Mouse (Mus musculus) limb, embryonic 11.5 days (tissue): ENCODE data around the gene Wnt9a. TPM values are rescaled to one million over a fixed set of nuclear protein-coding genes. Genes with fewer than 3 reads are reported as not detected.

ENCODE experiments used
- ATAC-seq: fragments of 200-750 bp; cut with Nextera tagmentation; 2 replicates; pipeline ENCODE4 v1.8.0; 2017; ENCODE audit warnings: low read depth; ENCODE audit not compliant: insufficient number of reproducible peaks, low FRiP score, low TSS enrichment
- DNase-seq: peaks from one replicate; pipeline ENCODE4 v3.0.0-alpha.2; 2015; ENCODE audit warnings: low spot score
- H3K27ac ChIP-seq: fragments of 300-500 bp; sonication (generic); replicated peaks from 2 replicates; pipeline ENCODE4 v1.5.1; 2014; ENCODE audit warnings: low read depth, mild to moderate bottlenecking, low read length
- H3K27me3 ChIP-seq: fragments of 300-500 bp; sonication (generic); 2 replicates; pipeline ENCODE4 v1.6.1; 2014; ENCODE audit warnings: mild to moderate bottlenecking, low read length, mixed read lengths; ENCODE audit not compliant: control insufficient read depth, insufficient read depth
- H3K36me3 ChIP-seq: fragments of 300-500 bp; sonication (generic); 2 replicates; pipeline ENCODE4 v1.6.1; 2014; ENCODE audit warnings: mild to moderate bottlenecking, low read length, moderate library complexity, mixed read lengths; ENCODE audit not compliant: control insufficient read depth, insufficient read depth
- H3K4me1 ChIP-seq: fragments of 300-500 bp; sonication (generic); 2 replicates; pipeline ENCODE4 v1.6.1; 2014; ENCODE audit warnings: low read length, mixed read lengths; ENCODE audit not compliant: control insufficient read depth, insufficient read depth
- H3K4me2 ChIP-seq: fragments of 300-500 bp; sonication (generic); 2 replicates; pipeline ENCODE4 v1.6.1; 2014; ENCODE audit warnings: low read depth, mild to moderate bottlenecking, moderate library complexity; ENCODE audit not compliant: severe bottlenecking
- H3K4me3 ChIP-seq: fragments of 300-500 bp; sonication (generic); 2 replicates; pipeline ENCODE4 v1.5.1; 2014; ENCODE audit warnings: low read depth, low read length
- H3K9ac ChIP-seq: fragments of 300-500 bp; sonication (generic); 2 replicates; pipeline ENCODE4 v1.6.1; 2014; ENCODE audit warnings: mild to moderate bottlenecking, low read length
- H3K9me3 ChIP-seq: fragments of 300-500 bp; sonication (generic); 2 replicates; pipeline ENCODE4 v1.6.1; 2016; ENCODE audit warnings: low read length; ENCODE audit not compliant: control insufficient read depth
- WGBS: fragments of 180-500 bp; shearing (Covaris S2); extraction: QIAGEN DNeasy Blood & Tissue Kit; methylation state at CpG from one replicate; pipeline ENCODE4 v1.1.7; 2014; 5-methylcytosine and 5-hydroxymethylcytosine counted together
- microRNA-seq: library from miRNA; unstranded; fragments of <30 nt; microRNA quantifications from one replicate; pipeline ENCODE4, GENCODE M21; 2016
- polyA plus RNA-seq: library from polyadenylated mRNA; unstranded; fragments of >200 nt; fragmentation: Nextera tagmentation; extraction: Ambion mirVana; gene quantifications from 2 replicates; pipeline ENCODE4 v1.2.1, GENCODE M21; 2014

The Wnt9a gene
- polyA plus RNA-seq, 1 experiment from 2014 or later = 1.8 TPM

DNA sequence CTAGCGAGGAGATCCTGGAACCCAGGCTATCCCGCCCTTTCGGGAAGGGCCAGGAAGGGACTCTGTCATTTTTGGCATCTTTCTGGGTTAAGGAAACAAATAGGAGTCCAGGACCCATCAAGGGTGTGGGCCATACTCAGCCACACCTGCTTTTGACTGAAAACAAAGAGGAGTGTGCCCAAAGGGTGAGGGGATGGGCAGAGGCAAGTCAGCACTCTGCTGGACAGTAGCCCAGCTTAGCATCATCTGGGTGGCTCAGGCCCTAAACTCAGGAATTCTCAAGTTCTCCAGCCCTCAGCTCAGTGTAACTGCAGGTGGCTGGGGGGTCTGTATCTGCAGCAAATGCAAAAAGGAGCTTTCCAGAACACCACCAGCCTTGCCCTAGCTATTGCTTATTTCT, 71.3 kb downstream of the Wnt9a start:
- no peaks in the 10 kb centered on the region for H3K4me1 ChIP-seq
- H3K9ac ChIP-seq = no peak overlapping the region
- no peaks in the 10 kb centered on the region for H3K36me3 ChIP-seq
- DNase-seq = no peak
- no peak for ATAC-seq
- H3K27me3 ChIP-seq = no peaks in the 10 kb centered on the region
- H3K4me2 ChIP-seq = no peak overlapping the region
- H3K27ac ChIP-seq = no peak overlapping the region
- H3K9me3 ChIP-seq = no peaks in the 10 kb centered on the region
- H3K4me3 ChIP-seq = no peak overlapping the region
- WGBS = 79% methylated on average over 3 of the region's 3 CpGs

DNA sequence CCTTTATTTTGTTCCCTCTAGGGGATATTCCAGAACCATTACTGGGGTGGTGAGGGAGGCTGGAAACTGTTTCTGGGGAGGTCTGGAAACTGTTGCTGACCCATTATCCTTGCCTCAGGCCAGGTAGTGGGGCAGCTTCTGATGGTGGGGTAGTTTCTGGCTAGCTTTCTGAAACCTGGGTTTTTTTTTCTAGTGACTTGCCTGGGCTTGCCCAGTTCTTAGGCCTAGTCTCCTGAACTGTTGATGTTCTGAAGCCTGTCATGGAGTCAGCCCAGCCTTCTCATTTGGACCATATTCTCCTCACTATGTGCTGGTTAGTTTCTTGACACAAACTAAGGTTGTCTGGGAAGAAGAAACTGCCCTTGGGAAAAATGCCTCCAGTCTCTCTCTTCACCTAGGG, 72.8 kb downstream of the Wnt9a start:
- H3K4me1 ChIP-seq = peaks cover 7% of the 10 kb centered on the region
- no peaks in the 10 kb centered on the region for H3K27me3 ChIP-seq
- no peak overlapping the region for H3K4me3 ChIP-seq
- H3K9ac ChIP-seq = no peak overlapping the region
- no peaks in the 10 kb centered on the region for H3K9me3 ChIP-seq
- ATAC-seq (no peak), DNase-seq (no peak)
- no peak overlapping the region for H3K27ac ChIP-seq
- no peak overlapping the region for H3K4me2 ChIP-seq
- H3K36me3 ChIP-seq = no peaks in the 10 kb centered on the region

Small RNA genes within 50 kb of the gene (microRNA-seq; reads per million reads assigned to microRNA genes)
- not detected for gene Gm24756

Other genes starting within 250 kb of the Wnt9a start
- 0.08 and 0.18 TPM in 2 replicates for gene Obscn, start 170.5 kb upstream of the Wnt9a start, polyA plus RNA-seq
- gene Iba57, start 143.2 kb upstream of the Wnt9a start, polyA plus RNA-seq = 1.5 and 2.1 TPM in 2 replicates
- 0.15 and 0.20 TPM in 2 replicates for gene Gjc2, start 123.7 kb upstream of the Wnt9a start, polyA plus RNA-seq
- gene Guk1, start 114.7 kb upstream of the Wnt9a start, polyA plus RNA-seq = 136 and 149 TPM in 2 replicates
- gene Mrpl55, start 104.4 kb upstream of the Wnt9a start, polyA plus RNA-seq = 104 and 106 TPM in 2 replicates
- 41.7 and 41.8 TPM in 2 replicates for gene 2310033P09Rik, start 98.6 kb upstream of the Wnt9a start, polyA plus RNA-seq
- gene Arf1, start 78.7 kb upstream of the Wnt9a start, polyA plus RNA-seq = 647 and 649 TPM in 2 replicates
- 0.07 and 0.28 TPM in 2 replicates for gene Wnt3a, start 16.2 kb upstream of the Wnt9a start, polyA plus RNA-seq
- gene Prss38, start 68.7 kb downstream of the Wnt9a start, polyA plus RNA-seq = not detected in 2 replicates
- gene Jmjd4, start 143.1 kb downstream of the Wnt9a start, polyA plus RNA-seq = 19.1 and 20.1 TPM in 2 replicates
- 144 and 148 TPM in 2 replicates for gene Snap47, start 144.3 kb downstream of the Wnt9a start, polyA plus RNA-seq
- 9.4 and 10.0 TPM in 2 replicates for gene Zfp867, start 165.5 kb downstream of the Wnt9a start, polyA plus RNA-seq
- gene Zkscan17, start 219.8 kb downstream of the Wnt9a start, polyA plus RNA-seq = 31.5 and 32.2 TPM in 2 replicates
- 0.40 TPM in 1 of 2 replicates, not detected in the other for gene Nlrp3, start 234.6 kb downstream of the Wnt9a start, polyA plus RNA-seq